Mouse (Mus musculus) lung, embryonic 14.5 days (tissue): ENCODE data around the gene Astn1. TPM values are rescaled to one million over a fixed set of nuclear protein-coding genes. Genes with fewer than 3 reads are reported as not detected.

Source experiments
- ATAC-seq: fragments of 200-750 bp; cut with Nextera tagmentation; 2 replicates; pipeline ENCODE4 v1.8.0; 2017; ENCODE audit warnings: mild to moderate bottlenecking, moderate TSS enrichment, moderate library complexity; ENCODE audit not compliant: insufficient read depth
- DNase-seq: peaks from one replicate; pipeline ENCODE4 v3.0.0-alpha.2; 2015
- H3K27ac ChIP-seq: fragments of 300-500 bp; sonication (generic); 2 replicates; pipeline ENCODE4 v1.5.1; 2014; ENCODE audit warnings: low read depth, mild to moderate bottlenecking, moderate library complexity
- H3K27me3 ChIP-seq: fragments of 300-500 bp; sonication (generic); 2 replicates; pipeline ENCODE4 v1.6.1; 2014; ENCODE audit warnings: low read length, control low read depth; ENCODE audit not compliant: insufficient read depth
- H3K36me3 ChIP-seq: fragments of 300-500 bp; sonication (generic); 2 replicates; pipeline ENCODE4 v1.6.1; 2014; ENCODE audit warnings: control low read depth; ENCODE audit not compliant: insufficient read depth
- H3K4me1 ChIP-seq: fragments of 300-500 bp; sonication (generic); 2 replicates; pipeline ENCODE4 v1.6.1; 2014; ENCODE audit warnings: antibody characterized with exemption, control low read depth; ENCODE audit not compliant: insufficient read depth
- H3K4me2 ChIP-seq: fragments of 300-500 bp; sonication (generic); 2 replicates; pipeline ENCODE4 v1.6.1; 2014; ENCODE audit warnings: mild to moderate bottlenecking
- H3K4me3 ChIP-seq: fragments of 300-500 bp; sonication (generic); 2 replicates; pipeline ENCODE4 v1.5.1; 2014; ENCODE audit warnings: low read depth, low read length
- H3K9ac ChIP-seq: fragments of 300-500 bp; sonication (generic); 2 replicates; pipeline ENCODE4 v1.6.1; 2014
- H3K9me3 ChIP-seq: fragments of 300-500 bp; sonication (generic); 2 replicates; pipeline ENCODE4 v1.6.1; 2016; ENCODE audit warnings: low read depth, low read length, control low read depth
- CTCF ChIP-seq: IDR thresholded peaks from 2 replicates; pipeline ENCODE4 v1.5.1; 2016; ENCODE audit warnings: antibody characterized with exemption, low read depth
- WGBS: fragments of 180-500 bp; shearing (Covaris S2); extraction: QIAGEN DNeasy Blood & Tissue Kit; methylation state at CpG from one replicate; pipeline ENCODE4 v1.1.7; 2014; 5-methylcytosine and 5-hydroxymethylcytosine counted together
- polyA plus RNA-seq: library from polyadenylated mRNA; unstranded; fragments of >200 nt; fragmentation: Nextera tagmentation; extraction: Ambion mirVana; gene quantifications from 2 replicates; pipeline ENCODE4 v1.2.1, GENCODE M21; 2014

Astn1 gene
- polyA plus RNA-seq, 1 experiment from 2014 or later = 0.36 TPM

DNA sequence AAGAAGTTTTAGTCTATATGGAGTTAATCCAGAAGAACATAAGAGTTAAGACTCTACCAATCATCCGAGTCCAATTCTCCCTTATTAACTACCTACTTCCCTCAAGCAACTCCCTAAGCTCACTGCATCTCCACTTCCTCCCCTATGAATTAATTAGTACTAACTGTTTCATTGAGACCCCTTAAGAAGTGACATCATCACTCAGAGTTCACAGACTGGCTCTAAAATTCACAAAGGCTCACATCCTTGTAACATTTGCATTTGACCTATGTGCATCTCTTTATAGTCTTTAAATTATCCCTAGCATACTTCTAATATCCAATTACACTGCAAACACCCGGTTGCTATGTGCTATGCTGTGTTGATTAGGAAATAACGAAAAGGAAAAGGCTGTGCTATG, 174.1 kb downstream of the Astn1 start:
- DNase-seq (no peak), ATAC-seq (no peak)
- H3K4me1 ChIP-seq = no peaks in the 10 kb centered on the region
- H3K36me3 ChIP-seq = no peaks in the 10 kb centered on the region
- H3K9ac ChIP-seq = no peak overlapping the region
- H3K27ac ChIP-seq = no peak overlapping the region
- no peak overlapping the region for H3K4me3 ChIP-seq
- TF ChIP-seq CTCF = no peak
- H3K27me3 ChIP-seq = no peaks in the 10 kb centered on the region
- H3K4me2 ChIP-seq = no peak overlapping the region
- 74% methylated on average over 3 of the region's 3 CpGs for WGBS
- H3K9me3 ChIP-seq = no peaks in the 10 kb centered on the region

DNA sequence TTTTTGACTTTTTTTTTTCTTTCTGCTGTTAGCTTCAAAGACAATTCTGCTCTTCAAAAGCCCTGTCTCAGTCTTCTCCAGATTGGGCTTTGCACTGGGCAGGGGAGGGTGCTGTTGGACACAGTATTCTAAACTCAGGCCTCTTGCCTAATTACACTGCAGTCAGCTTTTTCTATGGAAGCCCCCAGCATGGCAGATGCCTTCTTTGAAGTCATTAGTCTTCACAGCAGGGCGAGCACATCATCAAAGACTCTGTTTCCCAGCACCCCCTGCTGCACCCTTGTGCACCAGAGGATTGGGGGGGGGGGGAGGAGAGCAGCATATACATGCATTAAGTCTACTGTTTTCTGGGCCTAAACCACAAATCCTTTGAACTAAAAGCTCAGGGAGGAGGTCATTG, 174.8 kb downstream of the Astn1 start:
- Histone ChIP-seq H3K36me3 (no peaks in the 10 kb centered on the region), H3K27ac (no peak overlapping the region), H3K27me3 (no peaks in the 10 kb centered on the region), H3K4me3 (no peak overlapping the region), H3K9ac (no peak overlapping the region), H3K4me1 (no peaks in the 10 kb centered on the region), H3K4me2 (no peak overlapping the region), H3K9me3 (no peaks in the 10 kb centered on the region)
- DNase-seq (no peak), ATAC-seq (no peak)
- WGBS = 50% methylated on average over 1 of the region's 1 CpGs
- TF ChIP-seq CTCF = no peak

DNA sequence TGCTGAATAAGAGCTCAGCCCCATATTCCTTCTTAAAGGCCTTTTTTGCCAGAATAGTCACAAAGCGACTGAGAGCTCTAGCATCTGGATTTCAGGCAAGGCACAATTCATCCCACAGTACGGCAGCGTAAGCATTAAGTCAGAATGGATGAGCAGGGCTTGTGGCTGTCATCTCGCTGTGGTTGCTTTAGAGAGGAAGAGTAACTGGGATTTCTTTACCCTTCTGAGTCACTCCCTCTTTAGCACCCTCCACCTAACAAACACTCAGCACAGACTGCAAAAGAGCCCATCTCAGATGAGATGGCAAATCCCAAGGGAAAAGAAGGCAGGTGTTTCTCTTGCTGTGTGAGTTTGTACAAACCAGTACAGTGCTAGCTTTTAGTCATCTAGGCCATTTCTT, 183.0 kb downstream of the Astn1 start:
- Histone ChIP-seq H3K9ac (no peak overlapping the region), H3K27ac (no peak overlapping the region), H3K9me3 (no peaks in the 10 kb centered on the region), H3K4me1 (no peaks in the 10 kb centered on the region), H3K4me3 (no peak overlapping the region), H3K27me3 (no peaks in the 10 kb centered on the region), H3K4me2 (no peak overlapping the region), H3K36me3 (no peaks in the 10 kb centered on the region)
- DNase-seq (no peak), ATAC-seq (no peak)
- no peak for TF ChIP-seq CTCF
- WGBS = 68% methylated on average over 4 of the region's 4 CpGs

DNA sequence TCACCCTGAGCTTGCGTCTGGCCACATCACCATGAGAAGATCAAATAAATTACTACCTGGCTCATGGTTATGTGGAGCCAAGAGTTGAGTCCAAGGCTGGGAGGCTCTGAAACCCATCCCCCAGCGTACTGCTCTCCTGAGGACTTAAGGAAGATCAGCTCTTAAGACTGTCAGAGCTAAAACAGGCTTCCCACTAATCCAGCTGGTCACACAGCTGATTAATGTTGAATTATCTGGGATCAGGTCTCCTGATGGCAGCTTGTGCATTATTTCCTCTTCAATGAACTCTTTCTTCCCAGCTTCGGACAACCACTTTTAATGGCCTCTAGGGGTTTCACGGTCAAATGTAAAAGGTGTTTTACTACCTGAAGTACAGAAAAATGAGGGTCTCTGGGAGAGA, 184.4 kb downstream of the Astn1 start:
- TF ChIP-seq CTCF = no peak
- H3K27me3 ChIP-seq = no peaks in the 10 kb centered on the region
- H3K4me1 ChIP-seq = no peaks in the 10 kb centered on the region
- ATAC-seq (no peak), DNase-seq (no peak)
- no peak overlapping the region for H3K4me2 ChIP-seq
- no peak overlapping the region for H3K4me3 ChIP-seq
- WGBS = 58% methylated on average over 4 of the region's 4 CpGs
- H3K36me3 ChIP-seq = no peaks in the 10 kb centered on the region
- H3K9me3 ChIP-seq = no peaks in the 10 kb centered on the region
- no peak overlapping the region for H3K9ac ChIP-seq
- no peak overlapping the region for H3K27ac ChIP-seq

DNA sequence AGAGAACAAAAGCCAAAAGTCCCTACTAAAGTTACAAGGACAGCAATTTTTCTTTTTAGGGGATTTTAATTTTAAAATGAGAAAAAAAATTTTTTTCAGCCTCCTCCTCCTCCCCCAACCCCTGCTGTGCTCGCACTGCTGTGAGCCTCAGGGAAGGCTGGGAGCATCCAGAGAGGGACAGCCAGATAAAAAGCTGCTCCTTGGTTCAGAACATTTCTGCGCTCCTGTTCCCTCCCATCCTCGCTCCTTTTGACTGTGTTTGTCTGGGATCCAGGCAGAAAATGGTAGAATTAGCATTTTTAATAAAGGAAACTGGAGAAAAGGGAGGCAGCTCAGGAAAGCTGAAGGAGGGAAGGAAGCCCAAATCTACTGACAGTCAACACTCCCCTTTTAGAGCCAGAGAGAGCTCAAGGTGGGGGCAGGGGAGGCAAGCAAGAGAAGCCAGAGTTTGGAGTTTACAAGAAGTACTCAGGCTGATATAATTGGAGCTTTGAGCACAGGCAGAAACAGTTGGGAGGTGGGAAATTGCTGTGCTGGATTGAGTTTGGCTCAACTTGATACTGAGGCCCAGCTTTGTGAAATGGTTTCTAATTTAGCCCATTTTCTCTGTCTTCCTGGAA, 185.6 kb downstream of the Astn1 start:
- no peaks in the 10 kb centered on the region for H3K4me1 ChIP-seq
- H3K27me3 ChIP-seq = no peaks in the 10 kb centered on the region
- H3K9me3 ChIP-seq = no peaks in the 10 kb centered on the region
- no peak overlapping the region for H3K27ac ChIP-seq
- no peak overlapping the region for H3K4me3 ChIP-seq
- no peak overlapping the region for H3K9ac ChIP-seq
- ATAC-seq (no peak), DNase-seq (no peak)
- TF ChIP-seq CTCF = no peak
- H3K36me3 ChIP-seq = no peaks in the 10 kb centered on the region
- 44% methylated on average over 3 of the region's 3 CpGs for WGBS
- no peak overlapping the region for H3K4me2 ChIP-seq

DNA sequence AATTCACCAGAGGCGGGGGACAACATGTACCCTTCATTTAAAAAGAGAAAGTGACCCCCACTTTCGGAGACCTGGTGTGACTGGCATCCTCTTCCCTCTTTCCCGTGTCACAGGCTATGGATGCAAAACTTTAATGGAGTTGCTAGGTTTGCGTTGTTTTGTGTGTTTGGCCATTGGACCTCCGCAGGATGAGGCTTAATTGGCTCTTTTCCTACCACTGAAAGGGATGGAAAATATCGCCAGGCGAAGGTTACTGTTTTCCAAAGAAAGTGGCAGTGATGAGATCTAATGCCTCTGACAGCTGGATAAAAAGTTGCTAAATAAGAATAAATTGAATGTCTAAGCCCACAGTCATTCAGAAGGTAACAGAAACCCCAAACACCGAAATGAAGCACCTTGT, 186.2 kb downstream of the Astn1 start:
- Histone ChIP-seq H3K4me2 (no peak overlapping the region), H3K4me3 (no peak overlapping the region), H3K27me3 (no peaks in the 10 kb centered on the region), H3K9ac (no peak overlapping the region), H3K27ac (no peak overlapping the region), H3K36me3 (no peaks in the 10 kb centered on the region), H3K9me3 (no peaks in the 10 kb centered on the region), H3K4me1 (no peaks in the 10 kb centered on the region)
- 82% methylated on average over 8 of the region's 8 CpGs for WGBS
- DNase-seq = no peak
- TF ChIP-seq CTCF = no peak
- ATAC-seq = no peak

DNA sequence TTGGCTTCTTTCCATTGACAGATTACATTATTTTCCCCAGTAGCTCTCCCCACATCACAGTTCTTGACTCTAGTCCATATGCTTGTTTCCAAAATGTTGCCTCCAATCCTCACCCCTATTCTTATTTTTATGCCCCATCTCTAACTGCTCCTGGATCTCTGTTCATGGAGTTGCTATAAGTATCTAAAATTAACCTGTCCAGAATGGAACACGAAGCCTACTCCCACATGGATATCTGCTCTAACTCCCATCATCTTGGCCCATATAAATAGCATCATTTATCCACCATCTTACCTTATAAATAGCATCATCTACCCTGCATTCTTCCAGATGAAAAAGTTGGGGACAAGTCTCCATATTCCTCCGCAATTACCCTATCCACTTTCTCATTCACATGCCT, 187.5 kb downstream of the Astn1 start:
- H3K27ac ChIP-seq = no peak overlapping the region
- no peak overlapping the region for H3K9ac ChIP-seq
- H3K27me3 ChIP-seq = no peaks in the 10 kb centered on the region
- no peak overlapping the region for H3K4me3 ChIP-seq
- DNase-seq = no peak
- H3K4me1 ChIP-seq = no peaks in the 10 kb centered on the region
- no peak overlapping the region for H3K4me2 ChIP-seq
- no peak for TF ChIP-seq CTCF
- no peaks in the 10 kb centered on the region for H3K36me3 ChIP-seq
- 84% methylated on average over 2 of the region's 2 CpGs for WGBS
- H3K9me3 ChIP-seq = no peaks in the 10 kb centered on the region
- no peak for ATAC-seq

DNA sequence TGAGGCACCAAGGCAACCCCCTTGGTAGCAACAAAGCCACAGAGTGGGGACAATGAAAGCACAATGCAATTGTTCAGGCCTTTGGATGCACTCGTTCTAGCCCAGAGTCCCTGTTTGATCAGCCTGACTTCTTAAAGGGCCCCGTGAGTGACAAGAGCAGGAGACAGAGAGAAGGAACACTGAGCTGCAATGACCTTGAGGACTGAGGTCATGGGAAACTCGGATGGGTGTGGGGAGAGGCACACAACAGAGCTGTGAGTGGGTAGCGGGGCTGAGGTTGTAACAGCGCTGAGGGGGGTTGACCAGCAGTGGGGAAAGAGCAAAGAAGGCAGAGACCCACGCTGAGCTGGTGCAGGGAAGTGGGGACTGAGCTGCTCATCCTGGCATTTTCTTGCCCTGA, 189.9 kb downstream of the Astn1 start:
- ATAC-seq = no peak
- TF ChIP-seq CTCF = no peak
- DNase-seq = no peak
- Histone ChIP-seq H3K27ac (no peak overlapping the region), H3K36me3 (no peaks in the 10 kb centered on the region), H3K4me1 (no peaks in the 10 kb centered on the region), H3K9ac (no peak overlapping the region), H3K4me3 (no peak overlapping the region), H3K4me2 (no peak overlapping the region), H3K9me3 (no peaks in the 10 kb centered on the region), H3K27me3 (no peaks in the 10 kb centered on the region)
- 48% methylated on average over 6 of the region's 6 CpGs for WGBS
